Comparison of ENCODE assay signal across 9 mouse cellular contexts in the genomic region with DNA sequence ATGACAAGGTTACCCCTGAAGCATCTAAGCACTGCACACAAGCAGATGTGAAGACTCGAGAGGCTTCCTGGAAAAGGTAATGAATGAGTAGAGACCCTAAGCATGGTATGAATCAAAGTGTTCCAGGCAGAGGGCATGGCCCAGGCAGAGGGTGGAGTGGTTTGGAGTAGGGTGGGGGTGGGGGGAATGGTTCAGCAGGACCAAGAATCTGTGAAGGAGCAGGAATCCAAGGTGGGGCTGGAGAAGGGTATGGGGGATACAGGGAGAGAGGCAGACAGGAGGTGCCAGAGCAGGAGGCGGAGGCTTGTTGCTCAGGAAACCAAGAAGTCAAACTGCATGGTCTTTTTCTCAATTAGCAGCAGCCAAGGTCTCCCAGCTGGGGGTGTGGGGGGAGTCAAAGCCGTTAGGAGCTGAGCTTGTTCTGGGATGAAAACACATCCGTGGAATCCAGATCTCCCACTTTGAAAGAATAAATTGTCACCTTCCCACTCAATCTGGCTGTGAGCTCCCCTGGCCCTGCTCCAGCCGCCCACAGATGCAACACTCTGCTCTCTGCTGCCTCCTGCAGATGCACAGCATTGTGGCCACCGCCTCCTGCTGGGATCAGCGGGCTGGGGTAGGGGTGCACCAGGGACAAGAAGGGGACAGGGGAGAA.
A peak's percentile ranks its signal among the peaks of the same experiment; 100 is the strongest.
DNase-seq lines count a peak whose midpoint lies in the region; ATAC-seq lines count a peak whose summit lies in the region.
"Had no signal": no experiment of that assay in that cellular context is flagged by ENCODE, and none has a peak within 500 bp of the region (broad histone marks: within the 10 kb centered on the region; RNA-seq: fewer than 3 reads in every experiment).

No protein-coding gene starts in this region.

- no peak overlapping the region for H3K4me2 ChIP-seq in heart, embryonic 11.5 days
- no peak overlapping the region for H3K4me2 ChIP-seq in embryonic facial prominence, embryonic 14.5 days (ENCODE audit: low read depth, low read length)
- H3K4me2 ChIP-seq: heart, embryonic 15.5 days had no signal

- H3K4me1 ChIP-seq in heart, embryonic 11.5 days (ENCODE audit: control insufficient read depth, insufficient read depth, low read length): no peaks in the 10 kb centered on the region
- peaks cover 19% of the 10 kb centered on the region; the same call in 1 of the 2 replicates for H3K4me1 ChIP-seq in embryonic facial prominence, embryonic 14.5 days (ENCODE audit: control insufficient read depth, insufficient read depth, low read length)
- H3K4me1 ChIP-seq: heart, embryonic 15.5 days had no signal

- no peaks in the 10 kb centered on the region for H3K36me3 ChIP-seq in heart, embryonic 11.5 days (ENCODE audit: control insufficient read depth, insufficient read depth, low read length)
- H3K36me3 ChIP-seq in embryonic facial prominence, embryonic 14.5 days (ENCODE audit: control insufficient read depth, insufficient read depth, low read length): no peaks in the 10 kb centered on the region
- H3K36me3 ChIP-seq: heart, embryonic 15.5 days had no signal

- no peaks in the 10 kb centered on the region for H3K9me3 ChIP-seq in heart, embryonic 11.5 days (replicated peaks; ENCODE audit: control insufficient read depth, low read length)
- H3K9me3 ChIP-seq in embryonic facial prominence, embryonic 14.5 days (ENCODE audit: control insufficient read depth, low read length): no peaks in the 10 kb centered on the region
- H3K9me3 ChIP-seq: heart, embryonic 15.5 days had no signal

- H3K9ac ChIP-seq in heart, embryonic 11.5 days (ENCODE audit: low read depth, low read length): no peak overlapping the region
- H3K9ac ChIP-seq in embryonic facial prominence, embryonic 14.5 days (ENCODE audit: low read depth, low read length): no peak overlapping the region
- H3K9ac ChIP-seq: heart, embryonic 15.5 days had no signal

- ATAC-seq in heart, embryonic 11.5 days (replicated peaks; ENCODE audit: insufficient number of reproducible peaks, low FRiP score, low TSS enrichment): no peak
- ATAC-seq in embryonic facial prominence, embryonic 14.5 days (ENCODE audit: low read depth): no peak

- H3K27me3 ChIP-seq in heart, embryonic 11.5 days (ENCODE audit: control insufficient read depth, insufficient read depth, low read length): no peaks in the 10 kb centered on the region
- H3K27me3 ChIP-seq in embryonic facial prominence, embryonic 14.5 days (replicated peaks; ENCODE audit: control insufficient read depth, insufficient read depth, low read length): no peaks in the 10 kb centered on the region

- no peak overlapping the region for H3K27ac ChIP-seq in heart, embryonic 11.5 days (ENCODE audit: low read depth, low read length)
- H3K27ac ChIP-seq in embryonic facial prominence, embryonic 14.5 days (replicated peaks; ENCODE audit: low read depth, low read length): no peak overlapping the region; the same call in 1 of the 2 replicates
- H3K27ac ChIP-seq: heart, embryonic 15.5 days had no signal

- 32% methylated on average over 7 of the region's 7 CpGs for WGBS in heart, embryonic 11.5 days (ENCODE audit: insufficient replicate concordance)
- WGBS in embryonic facial prominence, embryonic 14.5 days: 24% methylated on average over 7 of the region's 7 CpGs

- DNase-seq in heart, postnatal 4 days: peak; percentile 57
- DNase-seq in R1 (ENCODE audit: low read depth, low spot score): peak; percentile 37
- peak; percentile 63 for DNase-seq in embryonic facial prominence, embryonic 14.5 days (ENCODE audit: low spot score)
- DNase-seq in kidney, postnatal 4 days: peak; percentile 62 to 72
- peak; percentile 42 for DNase-seq in retina, postnatal 1 day
- DNase-seq in T-cell, adult 2 months (ENCODE audit: low spot score): no peak
- DNase-seq in spleen, postnatal 14 days (ENCODE audit: low spot score in 2 of 2): no peak

- H3K4me3 ChIP-seq in heart, embryonic 11.5 days (ENCODE audit: low read depth, low read length): no peak overlapping the region
- H3K4me3 ChIP-seq in embryonic facial prominence, embryonic 14.5 days (ENCODE audit: low read depth, low read length): no peak overlapping the region
- H3K4me3 ChIP-seq: heart, embryonic 15.5 days had no signal

Comparison
In these comparisons a context has a peak if more than half of its experiments do, and no peak if none do; other contexts are left out.
1. DNase-seq: peak in heart, postnatal 4 days (single experiment), R1 (single experiment), embryonic facial prominence, embryonic 14.5 days (single experiment), kidney, postnatal 4 days (2 of 2) and retina, postnatal 1 day (single experiment); none in T-cell, adult 2 months (single experiment) and spleen, postnatal 14 days (0 of 2).